Mouse (Mus musculus) ZHBTc4 (cell line): Measurements from ENCODE around the gene Plekhg3.

Experiments used
- DNase-seq: peaks from one replicate; pipeline ENCODE4 v3.0.0-alpha.2; 2011; ENCODE audit warnings: low read depth, low spot score

Gene Plekhg3

DNA sequence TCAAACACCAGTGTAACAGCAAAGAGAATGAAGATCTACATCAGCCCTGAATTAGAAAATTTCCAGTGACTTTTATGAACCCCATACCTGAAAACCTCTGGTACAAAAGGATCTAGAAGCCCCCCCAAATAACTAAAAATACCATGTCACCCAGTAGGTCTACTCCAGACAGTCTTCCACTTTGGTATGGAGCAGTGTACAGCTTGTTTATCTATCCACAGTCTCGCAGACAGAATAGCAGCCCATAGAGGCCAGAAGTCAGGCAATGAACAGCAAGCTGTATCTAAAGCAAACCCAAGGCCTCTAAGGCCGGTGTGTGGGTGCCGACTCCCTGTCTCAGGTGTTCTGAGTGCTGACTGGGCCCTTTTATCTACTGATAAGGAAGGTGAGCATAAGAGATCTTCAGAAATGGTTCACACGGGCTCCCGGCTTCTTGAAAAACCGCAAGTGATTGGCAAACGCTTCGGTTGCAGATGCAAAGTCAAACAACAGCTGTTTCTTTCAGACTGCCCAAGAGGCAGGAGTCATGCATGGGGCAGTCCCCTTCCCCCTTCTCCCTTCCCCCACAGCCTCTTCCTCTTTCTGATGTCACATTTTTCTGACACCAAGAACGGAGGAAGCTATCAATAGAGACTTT, 3.3 kb upstream of the Plekhg3 start:
- DNase-seq, result no peak

DNA sequence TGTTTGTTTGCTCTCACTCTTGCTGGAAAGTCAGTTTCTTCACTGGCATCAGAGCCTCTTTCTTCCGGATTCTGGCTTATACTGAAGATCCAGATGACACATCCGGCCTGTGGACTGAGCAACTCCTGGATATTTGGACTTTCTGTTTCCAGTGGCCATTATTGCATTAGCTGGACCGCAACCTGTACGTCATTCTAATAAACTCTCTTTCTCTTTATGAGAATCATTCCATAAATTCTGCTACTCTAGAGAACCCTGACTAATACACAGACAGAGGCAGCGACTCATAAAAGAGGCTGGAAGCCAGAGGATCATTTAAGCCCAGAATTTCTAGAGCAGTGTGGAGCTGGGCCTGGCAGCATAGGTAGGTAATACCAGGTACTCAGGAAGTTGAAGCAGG, 1.9 kb upstream of the Plekhg3 start:
- no peak for DNase-seq

DNA sequence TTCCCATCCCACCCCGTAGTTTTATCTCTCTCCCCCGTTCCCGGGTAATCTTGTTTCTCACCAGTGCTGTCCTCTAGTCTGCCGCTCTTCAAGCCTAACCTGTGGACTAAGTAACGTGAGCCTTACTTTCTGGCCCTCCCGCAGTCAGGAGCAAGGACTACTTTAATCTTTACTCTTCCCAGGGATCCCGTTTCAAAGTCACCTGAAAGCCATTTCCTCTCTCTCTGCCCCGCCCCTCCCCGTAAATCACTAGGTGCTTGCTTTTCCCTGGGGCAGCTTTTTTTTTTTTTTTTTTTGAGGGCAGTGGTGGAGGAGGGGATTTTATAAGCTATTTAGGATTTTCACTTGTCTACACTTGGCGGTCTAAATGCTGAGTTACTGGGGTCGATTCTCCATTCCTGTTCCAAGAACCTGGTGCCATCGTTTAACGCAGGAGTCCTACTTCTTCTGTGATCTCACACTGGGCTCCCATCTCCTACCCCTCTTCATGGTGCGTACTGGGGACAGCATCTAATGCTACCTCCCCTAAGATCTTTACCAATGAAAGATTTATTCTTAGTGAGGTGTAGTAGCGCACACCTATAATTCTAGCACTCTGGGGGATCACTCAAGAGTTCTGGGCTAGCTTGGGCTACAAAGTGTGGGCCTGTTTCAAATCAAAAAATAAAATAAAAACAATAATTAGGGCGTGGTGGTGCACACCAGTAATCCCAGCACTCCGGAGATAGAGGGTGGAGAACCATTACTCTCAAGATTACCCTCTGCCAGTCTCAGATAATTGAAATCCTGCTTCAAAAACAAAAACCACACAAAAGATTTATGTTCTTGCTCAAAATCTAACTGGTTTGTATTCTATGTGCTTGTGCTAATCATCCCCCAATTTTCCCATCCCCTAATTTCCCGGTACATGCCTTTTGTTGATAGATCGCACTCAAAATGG, 1.6 kb downstream of the Plekhg3 start:
- peak; percentile 90 for DNase-seq

DNA sequence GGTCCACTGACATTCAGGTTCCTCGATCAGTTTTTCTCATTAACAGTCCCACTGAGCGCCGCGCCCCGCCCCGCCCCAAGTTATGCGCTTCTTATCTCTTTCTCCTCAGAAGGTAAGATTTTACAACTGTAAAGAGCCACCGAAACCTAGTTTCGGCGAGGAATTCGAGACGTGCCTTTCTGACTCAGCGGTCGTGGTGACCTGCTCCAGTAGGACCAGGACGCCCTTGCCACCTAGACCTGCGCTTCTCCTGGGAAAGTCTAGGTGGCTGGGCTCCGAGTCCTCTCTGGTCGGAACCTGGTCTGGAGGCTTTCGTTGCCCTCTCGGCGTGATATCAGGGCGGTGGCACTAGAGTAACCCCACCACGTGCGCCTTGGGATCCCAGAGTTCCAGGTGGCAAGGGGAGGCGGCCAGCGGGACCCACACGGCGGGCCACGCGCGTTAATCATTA, 2.3 kb downstream of the Plekhg3 start:
- peak; percentile 74 for DNase-seq

DNA sequence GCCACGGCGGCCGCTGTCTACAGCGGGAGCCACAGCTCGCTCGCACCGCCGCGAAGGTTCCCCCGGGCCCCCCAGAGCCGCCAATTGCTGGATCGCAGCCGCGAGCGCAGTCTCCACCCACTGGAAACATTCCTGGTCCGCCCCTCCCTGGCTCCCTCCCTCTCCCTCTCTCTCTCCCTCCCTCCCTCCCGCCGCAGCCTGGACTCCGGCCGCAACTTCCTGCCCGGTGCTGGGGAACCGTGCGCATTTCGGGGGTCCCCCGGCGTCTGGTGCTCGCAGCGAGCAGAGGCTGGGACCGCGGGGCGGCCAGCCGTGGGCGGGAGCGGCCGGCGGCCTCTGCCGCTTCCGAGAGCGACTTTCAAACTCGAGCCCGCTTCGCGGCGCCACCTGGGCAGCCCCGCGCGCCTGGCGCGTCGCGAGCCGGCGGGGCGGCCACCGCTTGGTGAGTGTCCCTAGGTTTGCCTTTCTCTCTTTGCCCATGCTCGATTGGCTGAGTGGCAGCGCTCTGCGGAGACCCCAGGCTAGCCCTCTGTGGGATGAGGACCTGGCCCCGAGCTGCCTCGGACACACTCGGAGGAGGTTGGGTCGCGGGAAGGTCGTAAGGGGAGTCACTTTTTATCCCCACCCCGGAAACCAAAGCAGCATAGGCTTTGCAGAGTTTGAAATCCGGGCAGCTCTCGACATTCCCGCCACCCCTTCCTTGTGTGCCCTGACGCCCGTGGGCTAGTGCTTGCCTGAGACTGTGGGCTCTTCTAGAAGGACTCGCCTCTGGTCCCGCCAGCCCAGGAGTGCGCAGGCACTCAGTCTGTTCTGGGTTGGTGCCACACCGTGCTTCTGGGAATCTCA, 2.9 kb downstream of the Plekhg3 start:
- DNase-seq, result peak; percentile 92

DNA sequence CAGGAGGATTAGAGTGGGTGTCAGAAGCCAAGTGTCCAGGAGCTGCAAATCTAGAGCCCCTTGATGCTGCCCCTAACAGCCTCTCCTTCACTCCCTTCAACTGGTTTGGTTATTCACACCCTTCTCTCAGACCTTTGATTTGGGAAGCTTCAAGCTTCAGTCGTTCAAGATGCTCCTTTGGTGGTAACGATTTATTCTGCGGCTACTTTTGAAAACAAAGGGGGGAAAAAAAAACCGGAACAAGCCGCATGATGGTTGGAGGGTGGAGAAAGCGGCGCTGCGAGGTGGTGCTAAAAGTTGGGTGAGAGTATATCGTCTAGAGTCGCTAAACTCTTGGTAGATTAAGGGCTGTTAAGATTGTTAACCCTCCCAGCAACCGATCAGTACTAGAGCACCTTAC, 3.5 kb downstream of the Plekhg3 start:
- DNase-seq, result peak; percentile 53

DNA sequence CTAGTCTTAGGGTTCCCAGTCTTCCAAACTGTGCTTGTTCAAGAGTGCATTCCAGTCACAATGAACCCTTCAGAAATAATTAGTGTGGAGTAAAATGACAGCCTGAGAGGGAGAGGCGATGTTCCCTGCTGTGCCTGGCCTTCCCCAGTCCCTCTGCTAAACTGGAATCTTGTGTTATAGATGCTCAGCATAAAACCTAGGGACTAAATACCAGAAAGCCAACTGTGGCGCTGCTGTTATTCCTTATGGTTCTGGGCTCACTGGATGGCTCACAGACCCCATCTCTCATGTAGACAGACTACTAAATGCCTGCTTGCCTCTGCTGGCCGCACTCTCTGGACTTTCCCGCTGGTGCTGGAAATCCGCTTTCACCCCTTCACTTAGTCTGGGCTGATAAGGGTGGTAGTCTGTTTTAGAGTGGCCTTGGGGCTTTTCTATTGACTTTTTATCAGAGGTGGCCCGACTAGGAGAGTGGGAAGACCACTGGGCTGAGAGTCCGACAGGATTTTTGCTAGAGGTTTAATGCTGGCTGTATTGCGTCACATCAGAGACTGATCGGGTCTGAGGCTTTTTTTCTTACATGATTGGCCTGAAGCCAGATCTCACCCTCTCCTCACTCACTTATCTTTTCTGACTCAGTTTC, 4.1 kb downstream of the Plekhg3 start:
- DNase-seq, result peak; percentile 36

DNA sequence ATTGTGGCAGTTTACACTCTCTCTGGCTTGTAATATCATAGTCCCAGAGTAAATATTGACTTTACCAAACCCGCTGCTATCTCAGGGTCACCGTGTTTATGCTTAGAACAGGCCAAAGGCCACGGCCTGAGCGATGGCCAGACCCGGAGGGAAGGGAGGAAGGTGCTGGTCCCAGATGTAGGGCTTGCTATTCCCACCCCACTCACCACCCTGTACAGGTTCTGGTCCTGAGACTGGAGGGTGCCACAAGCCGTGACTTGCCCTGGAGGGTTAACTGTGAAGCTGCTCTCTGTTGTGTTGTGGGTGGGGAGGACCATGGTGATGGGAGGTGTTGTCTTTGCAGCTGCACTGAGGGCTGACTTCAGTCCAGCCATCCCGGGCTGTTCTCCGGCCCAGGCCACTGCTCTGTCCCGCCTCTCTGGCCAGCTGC, 4.8 kb downstream of the Plekhg3 start:
- DNase-seq, result no peak

DNA sequence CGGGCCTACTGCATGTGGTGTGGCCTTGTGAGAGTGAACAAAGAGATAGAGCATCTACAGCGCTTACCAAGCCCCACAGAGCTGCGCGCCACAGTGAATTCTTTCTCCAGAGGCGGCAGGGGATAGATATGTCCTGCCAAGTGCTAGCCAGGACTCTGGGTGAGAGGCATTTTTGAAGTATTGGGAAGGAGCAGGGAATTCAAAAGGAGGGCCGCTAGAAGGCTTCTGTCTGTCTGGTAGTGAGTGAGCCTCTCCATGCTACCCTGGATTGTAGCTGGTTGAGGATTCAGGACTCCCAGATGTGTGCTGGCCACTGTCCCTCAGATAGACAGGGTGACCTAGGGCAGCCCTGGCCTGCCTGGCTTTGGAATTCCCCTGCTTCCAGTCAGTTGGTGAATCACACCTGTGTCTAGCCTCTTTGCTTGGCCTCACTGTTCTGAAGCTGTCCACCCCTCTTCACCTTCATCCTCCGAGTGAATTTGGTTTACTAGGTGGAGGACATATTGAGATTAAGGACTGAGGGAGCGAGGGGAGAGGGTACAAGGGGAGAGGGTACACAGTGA, 6.0 kb downstream of the Plekhg3 start:
- DNase-seq, result no peak

DNA sequence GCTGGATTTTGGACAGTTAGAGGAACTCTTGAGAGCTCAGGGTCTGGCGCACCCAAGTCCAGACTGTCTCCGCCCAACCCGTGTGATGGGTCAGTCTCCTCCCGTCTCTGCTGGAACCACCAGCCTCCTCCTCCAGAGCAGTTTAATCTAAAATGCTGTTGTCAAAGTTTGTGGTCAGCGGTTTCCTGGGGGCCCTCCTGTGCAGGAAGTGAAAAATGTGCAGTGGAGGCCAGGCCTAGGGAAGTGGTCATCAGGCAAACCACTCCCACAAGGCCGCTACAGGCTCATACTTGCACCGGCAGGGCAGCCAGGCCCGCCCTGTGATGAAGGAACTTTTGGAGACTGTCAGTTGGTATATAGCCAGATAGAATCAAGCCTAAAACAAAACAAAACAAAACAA, 6.7 kb downstream of the Plekhg3 start:
- no peak for DNase-seq

DNA sequence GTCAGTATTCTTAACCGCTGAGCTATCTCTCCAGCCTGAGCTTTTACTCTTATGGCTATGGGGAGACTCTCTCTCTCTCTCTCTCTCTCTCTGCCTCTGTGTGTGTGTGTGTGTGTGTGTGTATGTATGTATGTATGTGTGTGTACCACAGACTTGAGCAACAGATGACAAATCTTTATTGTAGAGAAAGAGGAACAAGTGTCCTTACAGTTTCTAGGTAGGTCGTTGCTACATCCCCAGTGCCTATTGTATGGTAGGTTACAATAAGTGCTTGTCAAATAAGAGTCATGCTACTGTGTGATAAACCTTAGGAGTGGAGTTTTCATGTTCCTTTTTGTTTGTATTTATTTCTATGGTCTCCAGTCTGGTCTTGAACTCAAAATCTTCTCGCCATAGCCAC, 9.5 kb downstream of the Plekhg3 start:
- no peak for DNase-seq

DNA sequence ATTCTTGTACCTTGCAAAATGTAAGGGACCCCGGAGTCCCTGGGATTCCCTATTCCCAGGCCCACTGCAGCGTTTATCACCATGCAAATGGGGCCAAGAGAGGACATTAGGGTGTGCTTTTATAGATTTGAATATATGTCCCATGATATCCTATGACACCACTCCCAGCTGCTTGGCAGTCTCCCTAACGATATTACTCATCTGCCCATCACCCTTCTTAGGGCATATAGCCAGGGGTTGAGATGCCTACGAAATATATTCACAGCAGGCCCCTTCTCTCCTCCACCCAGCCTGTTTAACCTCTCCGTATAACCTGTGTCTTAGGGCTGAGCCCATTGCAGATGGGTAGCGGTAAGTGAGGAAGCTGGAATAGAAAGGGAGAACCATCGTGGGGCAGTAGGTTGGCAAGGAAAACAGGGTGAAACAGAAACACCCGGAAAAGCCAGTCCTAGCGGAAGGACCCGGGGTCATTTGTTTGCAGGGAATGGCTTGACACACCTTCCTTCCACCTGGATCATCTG, 10.1 kb downstream of the Plekhg3 start:
- DNase-seq, result no peak

DNA sequence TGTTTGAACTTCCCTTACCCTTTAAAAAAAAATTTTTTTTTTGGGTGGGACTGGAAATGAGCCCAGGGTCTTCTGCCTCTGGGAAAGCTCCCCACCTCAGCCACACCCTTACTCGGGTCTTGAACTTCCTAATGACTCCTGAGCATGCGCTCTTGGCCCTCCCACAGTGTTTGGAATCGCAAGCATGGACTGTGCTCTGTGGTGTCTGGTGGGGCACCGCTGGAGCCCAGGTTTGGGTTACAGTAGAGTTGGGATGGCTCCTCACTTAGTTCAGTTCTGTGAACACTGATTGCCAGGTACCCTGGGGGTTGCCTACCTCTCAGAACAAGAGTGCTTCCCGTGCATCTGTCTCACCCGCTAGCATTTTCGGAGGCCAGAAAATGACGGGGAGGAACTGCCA, 10.8 kb downstream of the Plekhg3 start:
- DNase-seq, result peak; percentile 65

DNA sequence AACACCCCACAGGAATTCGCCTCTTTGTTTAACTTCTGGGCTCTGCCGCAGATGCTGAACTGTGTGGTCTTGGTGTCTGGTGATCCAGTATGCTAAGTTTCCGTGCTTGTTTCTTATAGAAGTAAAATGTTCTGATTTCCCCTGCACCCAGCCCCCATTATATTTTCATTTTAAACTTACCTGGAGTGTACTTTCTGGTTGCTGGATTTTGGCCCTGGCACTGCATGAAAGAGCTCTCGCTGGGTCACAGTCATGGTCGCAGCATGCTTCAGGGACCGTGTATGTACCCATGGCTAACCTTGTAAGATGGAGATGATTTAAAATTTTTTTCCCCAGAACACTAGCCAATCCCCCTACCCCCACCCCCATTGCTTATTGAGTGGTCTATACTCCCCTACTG, 11.2 kb downstream of the Plekhg3 start:
- DNase-seq, result no peak

DNA sequence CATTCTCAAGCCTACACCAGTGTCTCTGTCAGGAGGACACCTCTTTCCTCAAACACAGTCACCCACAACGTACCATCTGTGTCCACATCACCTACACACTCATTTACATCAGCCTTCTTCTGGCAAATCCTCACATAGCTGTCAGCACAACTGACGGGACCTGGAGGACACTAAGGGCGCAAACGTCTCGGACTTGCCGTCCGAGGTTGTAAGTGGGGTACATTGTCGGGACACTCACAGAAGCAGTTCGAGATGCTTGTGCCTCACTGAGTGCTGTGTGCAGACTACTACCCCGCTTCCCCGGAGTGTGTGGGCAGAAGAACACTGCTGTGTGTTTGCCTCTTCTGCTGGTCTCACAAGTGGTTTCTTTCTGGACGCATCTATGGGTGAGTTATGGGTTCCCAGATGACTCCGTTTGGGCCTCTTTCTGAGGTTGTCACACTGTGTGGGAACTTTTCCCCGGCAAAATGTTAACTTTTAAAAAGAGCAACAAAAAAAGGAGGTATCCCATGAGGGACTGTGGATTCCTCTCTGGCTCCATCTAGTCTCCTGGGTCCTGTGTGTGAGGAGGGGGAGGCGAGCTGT, 15.2 kb downstream of the Plekhg3 start:
- no peak for DNase-seq

DNA sequence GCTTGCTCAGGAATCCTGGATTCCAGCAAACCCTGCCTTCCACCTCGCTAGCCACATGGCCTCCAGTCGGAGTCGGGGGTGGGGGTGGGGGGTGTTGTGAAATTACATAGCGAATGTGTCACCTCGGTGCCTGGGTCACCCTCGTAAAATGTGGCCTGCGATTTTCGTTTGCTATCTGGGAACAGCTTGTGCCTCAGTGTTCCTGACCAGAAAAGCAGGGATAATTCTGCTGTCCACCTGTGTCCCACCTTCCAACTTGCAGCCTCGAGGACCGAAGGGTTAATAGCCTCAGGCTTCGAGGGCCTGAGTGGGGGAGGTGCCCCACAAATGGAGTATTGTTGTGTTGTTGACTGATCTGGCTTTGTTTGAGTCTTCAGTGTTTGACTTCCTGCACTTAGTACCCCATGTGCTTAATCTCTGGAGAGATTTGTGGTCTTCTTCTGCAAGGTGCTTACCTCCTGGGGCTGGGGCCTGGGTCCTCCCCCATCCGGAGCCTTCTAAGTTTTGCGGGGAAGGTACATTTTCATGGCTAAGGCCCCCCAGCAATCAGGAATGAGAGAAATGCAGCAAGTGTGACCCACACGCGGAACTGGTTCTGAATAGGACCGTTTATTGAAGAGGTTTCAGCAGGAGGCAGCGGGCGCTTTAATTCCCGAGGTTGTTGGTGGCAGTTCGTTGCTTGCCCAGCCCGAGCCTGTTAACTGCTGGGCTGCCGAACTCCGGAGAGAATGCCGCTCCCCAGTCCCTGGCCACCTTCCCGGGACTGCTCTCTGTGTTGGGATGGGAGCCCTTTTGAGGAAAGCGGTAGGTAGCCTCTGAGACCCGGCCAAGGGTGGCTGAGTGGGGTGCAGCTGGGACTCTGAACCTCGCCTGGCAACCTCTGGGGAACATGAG, 15.9 kb downstream of the Plekhg3 start:
- peak; percentile 70 for DNase-seq

DNA sequence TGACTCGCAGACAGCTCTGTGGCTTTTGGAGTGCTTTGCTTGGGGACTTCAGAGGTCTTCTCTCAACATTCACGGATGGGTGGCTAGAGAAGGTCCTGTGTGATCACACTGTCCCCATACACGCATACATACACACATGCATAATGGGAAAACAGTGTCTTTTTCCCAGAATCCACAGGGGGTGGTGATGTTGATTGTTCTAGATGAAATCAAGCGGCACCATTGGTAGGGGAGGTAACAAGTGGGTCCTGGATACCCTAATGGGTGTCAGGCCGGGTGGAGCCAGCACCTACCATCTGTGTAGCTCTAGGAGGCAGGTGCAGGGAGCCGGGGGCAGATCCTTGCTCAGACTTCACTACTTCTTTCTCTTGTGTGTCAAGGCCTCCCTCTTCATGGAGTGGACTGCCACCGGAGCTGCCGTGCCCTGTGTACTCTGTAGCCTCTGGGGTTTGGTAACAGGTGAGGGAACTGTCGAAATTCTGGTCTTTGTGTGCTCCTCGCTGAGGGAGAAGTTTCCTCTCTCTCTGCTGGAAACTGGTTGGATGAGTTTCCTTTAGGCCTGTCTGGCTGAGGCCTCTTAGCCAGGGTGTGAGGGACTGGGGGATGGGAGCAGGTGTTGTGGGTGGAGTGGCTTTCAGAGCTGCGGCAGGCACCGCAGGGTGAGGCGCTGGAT, 16.9 kb downstream of the Plekhg3 start:
- DNase-seq, result peak; percentile 93

DNA sequence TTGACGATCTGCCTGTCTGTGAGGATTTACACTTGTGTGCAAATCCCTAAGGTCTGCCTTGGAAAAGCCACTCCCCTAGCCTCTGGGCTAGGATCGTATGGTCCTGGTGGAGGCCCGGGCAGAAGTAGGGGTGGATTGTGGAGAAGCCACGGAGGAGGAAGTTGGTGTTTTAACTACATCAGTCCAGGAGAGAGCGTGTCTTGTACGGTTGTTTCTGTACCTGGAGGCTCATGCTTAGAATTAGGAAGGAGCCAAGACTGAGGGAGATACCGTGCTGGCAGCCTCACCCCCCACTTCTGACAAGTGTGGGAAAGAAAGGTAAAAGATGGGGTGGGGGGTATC, 17.4 kb downstream of the Plekhg3 start:
- no peak for DNase-seq

DNA sequence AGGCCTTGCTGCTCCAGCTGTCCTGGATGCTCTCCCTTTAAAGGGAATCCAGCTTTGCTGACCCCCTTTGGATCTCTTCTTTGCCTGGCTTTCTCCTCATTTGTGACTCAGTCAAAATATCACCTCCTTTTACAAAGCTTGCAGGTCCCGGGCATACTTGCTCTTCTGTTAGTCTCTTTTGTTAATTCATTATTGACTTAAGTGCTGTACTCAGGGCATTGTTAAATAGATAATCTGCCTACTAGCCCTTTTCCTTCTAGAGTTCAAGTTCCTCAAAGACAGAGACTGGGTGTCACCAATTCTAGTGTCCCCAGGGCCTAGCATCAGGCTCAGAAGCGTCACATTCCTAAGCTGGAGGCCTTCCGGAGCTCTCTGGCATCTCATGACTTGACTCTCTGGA, 18.5 kb downstream of the Plekhg3 start:
- peak; percentile 93 for DNase-seq
